Mouse (Mus musculus) hindbrain, embryonic 15.5 days (tissue): ENCODE measurements around the gene Olfr1340. TPM values are rescaled to one million over a fixed set of nuclear protein-coding genes. Genes with fewer than 3 reads are reported as not detected.
A peak's percentile ranks its signal among the peaks of the same experiment; 100 is the strongest.

ENCODE experiments used
- ATAC-seq: fragments of 200-750 bp; cut with Nextera tagmentation; 2 replicates; pipeline ENCODE4 v1.8.0; 2017; ENCODE audit warnings: low read depth, moderate number of reproducible peaks, moderate TSS enrichment; ENCODE audit not compliant: low FRiP score
- H3K27ac ChIP-seq: fragments of 300-500 bp; sonication (generic); replicated peaks from 2 replicates; pipeline ENCODE4 v1.5.1; 2015; ENCODE audit warnings: mild to moderate bottlenecking, inconsistent platforms
- H3K27me3 ChIP-seq: fragments of 300-500 bp; sonication (generic); 2 replicates; pipeline ENCODE4 v1.6.1; 2015; ENCODE audit warnings: control low read depth, inconsistent platforms
- H3K36me3 ChIP-seq: fragments of 300-500 bp; sonication (generic); 2 replicates; pipeline ENCODE4 v1.6.1; 2015; ENCODE audit warnings: control low read depth, inconsistent platforms
- H3K4me1 ChIP-seq: fragments of 300-500 bp; sonication (generic); replicated peaks from 2 replicates; pipeline ENCODE4 v1.6.1; 2015; ENCODE audit warnings: control low read depth, inconsistent platforms
- H3K4me2 ChIP-seq: fragments of 300-500 bp; sonication (generic); 2 replicates; pipeline ENCODE4 v1.6.1; 2015; ENCODE audit warnings: moderate library complexity, mild to moderate bottlenecking, inconsistent platforms
- H3K4me3 ChIP-seq: fragments of 300-500 bp; sonication (generic); 2 replicates; pipeline ENCODE4 v1.5.1; 2015; ENCODE audit warnings: mild to moderate bottlenecking, inconsistent platforms
- H3K9ac ChIP-seq: fragments of 300-500 bp; sonication (generic); 2 replicates; pipeline ENCODE4 v1.6.1; 2015; ENCODE audit warnings: inconsistent platforms
- H3K9me3 ChIP-seq: fragments of 300-500 bp; sonication (generic); 2 replicates; pipeline ENCODE4 v1.6.1; 2016; ENCODE audit warnings: control low read depth, inconsistent platforms
- WGBS: fragments of 180-500 bp; shearing (Covaris S2); methylation state at CpG from one replicate; pipeline ENCODE4 v1.1.7; 2015; 5-methylcytosine and 5-hydroxymethylcytosine counted together
- polyA plus RNA-seq: library from polyadenylated mRNA; unstranded; fragments of >200 nt; fragmentation: Nextera tagmentation; extraction: Ambion mirVana; gene quantifications from 2 replicates; pipeline ENCODE4 v1.2.1, GENCODE M21; 2015

Gene Olfr1340
- not detected in 2 replicates for polyA plus RNA-seq

DNA sequence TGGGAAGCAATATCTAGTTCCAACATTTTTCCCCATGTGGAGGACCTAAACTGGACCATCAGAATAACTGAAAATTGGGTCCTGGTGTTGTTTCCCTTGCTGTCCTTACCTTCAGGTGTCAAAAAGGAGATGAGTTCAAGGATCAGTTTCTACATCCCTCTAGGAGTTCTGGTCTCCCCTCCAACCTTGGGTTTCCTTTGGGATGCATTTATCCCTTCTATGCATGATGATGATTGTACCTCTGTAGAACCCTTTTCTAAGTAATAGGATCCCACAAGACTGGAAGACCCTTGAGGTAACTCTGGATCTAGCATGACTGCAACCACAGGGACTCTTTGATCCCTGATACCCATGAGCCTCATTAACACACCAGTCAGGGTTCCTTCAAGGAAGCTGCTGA lies at the start of gene Olfr1340:
TSS of gene Olfr1340 (plus strand) at position 301 of the 400 bp plus-strand sequence.
- Histone ChIP-seq H3K4me1 (no peaks in the 10 kb centered on the region), H3K4me3 (no peak within 1 kb of the TSS), H3K4me2 (no peak within 1 kb of the TSS)

GRCm38 (mm10) chr4:118687086-118687485 lies 32.9 kb upstream of the Olfr1340 start:
- no peak overlapping the region for H3K4me2 ChIP-seq
- no peaks in the 10 kb centered on the region for H3K4me1 ChIP-seq
- H3K9me3 ChIP-seq: no peaks in the 10 kb centered on the region
- no peak overlapping the region for H3K9ac ChIP-seq
- H3K27ac ChIP-seq: no peak overlapping the region
- 76% methylated on average over 2 of the region's 2 CpGs for WGBS
- no peaks in the 10 kb centered on the region for H3K27me3 ChIP-seq
- no peaks in the 10 kb centered on the region for H3K36me3 ChIP-seq
- H3K4me3 ChIP-seq: no peak overlapping the region
- ATAC-seq: no peak

More for the DNA sequence above, at the start of gene Olfr1340:
- no peak for ATAC-seq
- Histone ChIP-seq H3K9ac (no peak within 1 kb of the TSS), H3K27me3 (no peaks in the 10 kb centered on the region), H3K27ac (no peak within 1 kb of the TSS), H3K9me3 (no peaks in the 10 kb centered on the region), H3K36me3 (no peaks in the 10 kb centered on the region)

DNA sequence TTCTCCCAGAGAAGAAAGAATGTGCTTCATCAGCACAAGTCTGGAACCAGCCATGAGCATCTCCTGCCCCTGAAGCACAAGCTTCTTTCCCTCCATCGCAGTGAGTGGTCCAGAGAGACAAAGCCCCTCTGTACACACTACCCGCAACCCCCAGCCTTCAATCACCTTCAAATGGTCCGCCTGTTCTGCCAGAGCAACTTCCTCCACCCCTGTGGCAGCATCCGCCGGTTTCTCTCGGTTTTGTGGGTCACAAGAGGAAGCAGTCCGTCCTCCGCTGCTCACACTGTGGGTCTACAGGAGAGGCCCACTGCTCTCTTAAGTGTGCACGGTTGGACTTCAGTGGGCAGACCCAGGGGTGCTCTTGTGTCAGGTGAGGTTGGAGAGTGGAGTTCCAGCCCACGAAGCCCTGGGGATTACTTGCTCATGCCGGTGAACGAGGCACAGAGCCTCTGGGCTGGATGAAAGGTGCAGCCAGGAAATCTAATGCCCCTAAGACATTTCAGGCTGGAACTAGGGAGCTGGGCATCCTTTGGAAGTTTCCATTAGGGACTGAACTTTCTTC lies 27.4 kb upstream of the Olfr1340 start, which contains the start of gene Olfr1342:
TSS of gene Olfr1342 (minus strand) at position 345 of the 562 bp plus-strand sequence.
- H3K4me3 ChIP-seq: no peak within 1 kb of the TSS
- no peak within 1 kb of the TSS for H3K9ac ChIP-seq
- 0 out of 2 replicates have a peak, but pooled peaks cover 2% of the 10 kb centered on the region for H3K4me1 ChIP-seq
- no peak within 1 kb of the TSS for H3K4me2 ChIP-seq
- no peak within 1 kb of the TSS for H3K27ac ChIP-seq
- 59% methylated on average over 12 of the region's 12 CpGs for WGBS
- no peaks in the 10 kb centered on the region for H3K36me3 ChIP-seq
- no peaks in the 10 kb centered on the region for H3K27me3 ChIP-seq
- ATAC-seq: no peak
- H3K9me3 ChIP-seq: no peaks in the 10 kb centered on the region

GRCm38 (mm10) chr4:118693812-118694211 lies 26.1 kb upstream of the Olfr1340 start:
- 24% methylated on average over 2 of the region's 2 CpGs for WGBS
- no peak; the same call in 1 of the 2 replicates for ATAC-seq

DNA sequence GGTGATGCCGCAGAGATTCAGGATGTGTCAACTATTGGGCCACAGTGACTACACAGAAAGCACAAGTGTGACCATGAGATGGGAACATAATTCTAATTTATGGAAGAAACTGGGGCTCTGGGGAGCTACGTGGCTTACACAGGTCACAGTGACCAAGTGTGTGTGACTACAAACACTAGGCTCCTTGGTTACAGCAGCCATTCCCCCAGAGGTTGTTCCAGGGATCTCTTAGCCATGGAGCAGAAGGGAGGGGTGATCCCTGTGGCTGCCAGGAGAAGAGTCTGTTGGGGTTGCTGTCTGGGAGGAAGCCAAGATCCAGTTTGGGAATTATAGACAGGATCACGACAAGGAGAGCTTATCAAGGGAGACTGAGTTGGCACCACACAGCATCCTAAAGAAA lies 16.7 kb upstream of the Olfr1340 start, which contains the start of gene Olfr1341:
TSS of gene Olfr1341 (plus strand) at position 301 of the 400 bp plus-strand sequence.
- no peak for ATAC-seq
- H3K36me3 ChIP-seq: no peaks in the 10 kb centered on the region
- no peak within 1 kb of the TSS for H3K4me3 ChIP-seq
- H3K27me3 ChIP-seq: no peaks in the 10 kb centered on the region
- H3K4me1 ChIP-seq: no peaks in the 10 kb centered on the region
- no peak within 1 kb of the TSS for H3K27ac ChIP-seq
- no peaks in the 10 kb centered on the region for H3K9me3 ChIP-seq
- no peak within 1 kb of the TSS for H3K4me2 ChIP-seq
- 81% methylated on average over 3 of the region's 3 CpGs for WGBS
- no peak within 1 kb of the TSS for H3K9ac ChIP-seq

More at GRCm38 (mm10) chr4:118693812-118694211, 26.1 kb upstream of the Olfr1340 start:
- H3K4me2 ChIP-seq: no peak overlapping the region
- H3K27me3 ChIP-seq: no peaks in the 10 kb centered on the region
- no peak overlapping the region for H3K4me3 ChIP-seq
- no peaks in the 10 kb centered on the region for H3K9me3 ChIP-seq
- no peak overlapping the region for H3K9ac ChIP-seq
- no peaks in the 10 kb centered on the region for H3K36me3 ChIP-seq
- H3K27ac ChIP-seq: no peak overlapping the region
- H3K4me1 ChIP-seq: 0 out of 2 replicates have a peak, but pooled peaks cover 2% of the 10 kb centered on the region

DNA sequence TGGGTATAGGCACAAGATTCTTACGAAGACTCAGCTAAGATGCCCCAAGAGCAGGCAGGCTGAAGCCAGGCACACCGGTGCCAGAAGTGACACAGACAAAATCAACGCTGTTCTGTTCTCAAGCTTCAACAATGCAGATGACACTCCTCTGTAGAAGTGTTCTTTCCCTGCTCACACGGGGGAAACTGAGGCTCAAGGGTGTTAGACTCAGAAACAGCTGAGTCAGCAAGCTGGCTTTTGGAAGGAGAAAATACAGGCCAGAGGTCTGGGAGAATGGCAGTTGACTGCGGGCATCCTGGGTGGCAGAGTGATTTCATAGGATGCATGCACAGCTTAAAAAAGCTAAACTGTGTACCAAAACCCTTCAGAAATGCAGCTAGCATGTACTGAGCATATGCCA lies 11.9 kb upstream of the Olfr1340 start:
- WGBS: 91% methylated on average over 5 of the region's 5 CpGs
- Histone ChIP-seq H3K4me3 (no peak overlapping the region), H3K9me3 (no peaks in the 10 kb centered on the region), H3K9ac (no peak overlapping the region), H3K4me1 (no peaks in the 10 kb centered on the region), H3K4me2 (no peak overlapping the region), H3K27ac (no peak overlapping the region), H3K36me3 (no peaks in the 10 kb centered on the region), H3K27me3 (no peaks in the 10 kb centered on the region)
- no peak for ATAC-seq

- no peaks in the 10 kb centered on the region for H3K27me3 ChIP-seq
- ATAC-seq: no peak
- H3K9ac ChIP-seq: no peak overlapping the region
- H3K4me3 ChIP-seq: no peak overlapping the region
- H3K27ac ChIP-seq: no peak overlapping the region
- no peaks in the 10 kb centered on the region for H3K4me1 ChIP-seq
- no peaks in the 10 kb centered on the region for H3K36me3 ChIP-seq
- no peaks in the 10 kb centered on the region for H3K9me3 ChIP-seq
- H3K4me2 ChIP-seq: no peak overlapping the region
- 19% methylated on average over 1 of the region's 1 CpGs for WGBS
Measured at GRCm38 (mm10) chr4:118711656-118712055, 8.3 kb upstream of the Olfr1340 start.

DNA sequence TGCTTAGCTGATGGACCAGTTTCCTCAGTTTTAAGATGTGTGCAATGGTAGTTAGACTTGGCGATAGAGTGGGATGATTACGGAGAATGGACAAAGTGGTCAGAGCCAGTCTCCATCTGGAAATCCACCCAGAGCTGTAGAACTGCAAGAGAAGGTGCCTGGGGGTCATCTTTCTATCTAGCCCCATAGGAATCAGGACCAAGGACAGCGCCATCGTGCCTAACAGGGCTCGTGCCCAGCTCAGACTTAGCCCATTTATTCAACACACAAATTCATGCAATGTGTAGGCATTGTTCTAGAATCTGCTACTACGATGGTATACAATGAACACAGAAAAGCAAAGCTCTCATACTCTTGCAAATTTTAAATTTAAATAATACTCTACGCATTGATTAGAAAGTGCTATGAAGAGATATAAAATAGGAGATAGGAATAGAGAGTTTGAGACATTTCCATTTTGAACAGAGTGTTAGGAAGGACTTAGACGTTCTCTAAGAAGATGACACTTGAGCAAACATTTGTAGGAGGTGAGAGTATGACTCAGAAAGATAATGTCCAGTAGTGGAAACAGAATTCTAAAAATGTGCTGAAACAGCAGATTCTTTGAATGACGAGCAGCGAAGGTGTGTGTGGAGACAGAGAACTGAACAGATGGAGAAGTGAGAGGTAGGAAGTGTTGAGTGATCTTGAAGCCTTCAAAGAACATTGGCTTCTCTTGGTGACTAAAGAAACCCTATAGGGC lies 2.0 kb downstream of the Olfr1340 start:
- WGBS: 58% methylated on average over 10 of the region's 10 CpGs
- no peaks in the 10 kb centered on the region for H3K9me3 ChIP-seq
- H3K4me1 ChIP-seq: no peaks in the 10 kb centered on the region
- H3K9ac ChIP-seq: no peak overlapping the region
- ATAC-seq: no peak
- no peak overlapping the region for H3K27ac ChIP-seq
- H3K27me3 ChIP-seq: no peaks in the 10 kb centered on the region
- H3K4me3 ChIP-seq: no peak overlapping the region
- H3K36me3 ChIP-seq: no peaks in the 10 kb centered on the region
- H3K4me2 ChIP-seq: no peak overlapping the region

- Histone ChIP-seq H3K36me3 (no peaks in the 10 kb centered on the region), H3K4me3 (no peak within 1 kb of the TSS), H3K4me1 (no peaks in the 10 kb centered on the region), H3K9ac (no peak within 1 kb of the TSS), H3K4me2 (no peak within 1 kb of the TSS), H3K27ac (no peak within 1 kb of the TSS), H3K27me3 (no peaks in the 10 kb centered on the region), H3K9me3 (no peaks in the 10 kb centered on the region)
- no peak for ATAC-seq
- 100% methylated on average over 1 of the region's 1 CpGs for WGBS
Measured at GRCm38 (mm10) chr4:118731875-118732274, 11.9 kb downstream of the Olfr1340 start, which contains the start of gene Olfr1339. Gene Olfr1339 (plus strand): TSS chr4:118732175.

DNA sequence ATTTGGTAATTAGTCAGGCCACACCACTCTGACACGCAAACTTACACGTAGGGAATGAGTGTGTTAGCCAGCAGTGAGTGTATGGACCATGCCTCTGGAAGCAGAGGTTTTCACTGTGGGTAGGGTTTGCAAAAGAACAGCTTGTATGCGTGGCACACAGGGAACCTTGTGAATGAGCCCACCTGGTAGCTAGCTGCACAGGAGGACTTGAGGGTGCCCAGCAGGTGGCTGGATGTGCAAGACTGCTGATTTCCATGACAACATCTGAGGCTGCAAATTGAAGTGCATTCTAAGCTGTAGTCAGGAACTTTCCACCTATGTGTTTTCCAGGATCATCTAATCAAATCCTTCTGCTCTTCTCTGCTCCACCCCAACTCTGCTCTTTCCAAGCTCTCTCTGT lies 19.6 kb downstream of the Olfr1340 start:
- H3K4me3 ChIP-seq: no peak overlapping the region
- H3K27me3 ChIP-seq: 0 out of 2 replicates have a peak, but pooled peaks cover 6% of the 10 kb centered on the region
- H3K4me2 ChIP-seq: no peak overlapping the region
- ATAC-seq: no peak
- H3K9ac ChIP-seq: no peak overlapping the region
- H3K9me3 ChIP-seq: no peaks in the 10 kb centered on the region
- no peaks in the 10 kb centered on the region for H3K36me3 ChIP-seq
- H3K27ac ChIP-seq: no peak overlapping the region
- 55% methylated on average over 3 of the region's 3 CpGs for WGBS
- H3K4me1 ChIP-seq: no peaks in the 10 kb centered on the region

GRCm38 (mm10) chr4:118740988-118741698 lies 21.2 kb downstream of the Olfr1340 start:
- H3K4me3 ChIP-seq: peak overlapping the region; percentile 9
- H3K9ac ChIP-seq: no peak overlapping the region
- no peak overlapping the region for H3K27ac ChIP-seq
- 0 out of 2 replicates have a peak, but pooled peaks cover 1% of the 10 kb centered on the region for H3K9me3 ChIP-seq
- 0 out of 2 replicates have a peak, but pooled peaks cover 6% of the 10 kb centered on the region for H3K27me3 ChIP-seq
- peak overlapping the region; percentile 33 for H3K4me2 ChIP-seq
- no peaks in the 10 kb centered on the region for H3K36me3 ChIP-seq
- no peaks in the 10 kb centered on the region for H3K4me1 ChIP-seq
- 6% methylated on average over 11 of the region's 11 CpGs for WGBS
- ATAC-seq: no peak

GRCm38 (mm10) chr4:118741881-118742280 lies 21.9 kb downstream of the Olfr1340 start:
- Histone ChIP-seq H3K4me1 (no peaks in the 10 kb centered on the region), H3K27me3 (0 out of 2 replicates have a peak, but pooled peaks cover 6% of the 10 kb centered on the region), H3K9me3 (0 out of 2 replicates have a peak, but pooled peaks cover 5% of the 10 kb centered on the region), H3K9ac (no peak overlapping the region), H3K27ac (no peak overlapping the region), H3K4me3 (peak overlapping the region; percentile 9), H3K36me3 (no peaks in the 10 kb centered on the region), H3K4me2 (peak overlapping the region; percentile 33)
- no peak for ATAC-seq
- WGBS: 5% methylated on average over 16 of the region's 16 CpGs
